1 mouse cellular context compared by ENCODE assay signal in the genomic region with DNA sequence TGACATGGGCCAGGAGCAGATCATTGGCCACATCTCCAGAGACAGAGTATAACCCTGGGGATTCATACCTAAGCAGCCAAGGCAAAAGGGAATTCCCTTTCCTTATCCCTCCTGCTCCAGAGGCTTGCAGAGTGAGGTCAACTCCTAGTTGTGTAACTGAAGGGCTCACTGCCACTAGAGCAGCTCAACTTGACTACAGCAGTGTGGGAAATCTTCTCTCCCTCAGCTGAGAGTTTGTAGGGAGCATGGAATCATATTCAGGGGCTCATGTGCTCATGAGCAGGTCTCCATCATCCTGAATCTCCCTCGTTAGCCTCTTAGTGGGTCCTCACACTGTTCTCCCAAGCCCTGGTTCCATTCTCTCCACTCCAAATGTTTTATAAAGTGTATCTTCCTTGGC. TPM values are rescaled to one million over a fixed set of nuclear protein-coding genes. Genes with fewer than 3 reads are reported as not detected.
"Had no signal": no experiment of that assay in that cellular context is flagged by ENCODE, and none has a peak within 500 bp of the region (broad histone marks: within the 10 kb centered on the region; RNA-seq: fewer than 3 reads in every experiment).

No protein-coding gene starts in this region.

RNA-seq across cellular contexts. Expression of a gene that starts 15.7 kb away (rescaled TPM):
- total RNA-seq: neutrophil, adult 5-6 weeks had no signal

RNA-seq across cellular contexts. Expression of a gene that starts 24.8 kb away (rescaled TPM):
- total RNA-seq: neutrophil, adult 5-6 weeks had no signal
